Mouse (Mus musculus): ENCODE data around the gene Sp3. TPM values are rescaled to one million over a fixed set of nuclear protein-coding genes. Genes with fewer than 3 reads are reported as not detected.
"Not testable (repeated sequence)": the region's sequence is repeated elsewhere in the genome, so short reads cannot be mapped to it uniquely, and the experiment has no call there.

Sp3 gene
- total RNA-seq (2021): 10 to 100 TPM; 63.5 to 73.7 TPM

- peak; percentile 96 to 97 for DNase-seq
Measured at GRCm38 (mm10) chr2:72980337-72981074, at the start of gene Sp3. Gene Sp3, minus strand, starts transcription at chr2:72980446.

- DNase-seq: no peak
Measured at GRCm38 (mm10) chr2:73029846-73030245, 49.6 kb upstream of the Sp3 start.

- DNase-seq: no peak
Measured at GRCm38 (mm10) chr2:73028019-73028418, 47.8 kb upstream of the Sp3 start.

- DNase-seq: no peak
Measured at GRCm38 (mm10) chr2:73027126-73027525, 46.9 kb upstream of the Sp3 start.

DNA sequence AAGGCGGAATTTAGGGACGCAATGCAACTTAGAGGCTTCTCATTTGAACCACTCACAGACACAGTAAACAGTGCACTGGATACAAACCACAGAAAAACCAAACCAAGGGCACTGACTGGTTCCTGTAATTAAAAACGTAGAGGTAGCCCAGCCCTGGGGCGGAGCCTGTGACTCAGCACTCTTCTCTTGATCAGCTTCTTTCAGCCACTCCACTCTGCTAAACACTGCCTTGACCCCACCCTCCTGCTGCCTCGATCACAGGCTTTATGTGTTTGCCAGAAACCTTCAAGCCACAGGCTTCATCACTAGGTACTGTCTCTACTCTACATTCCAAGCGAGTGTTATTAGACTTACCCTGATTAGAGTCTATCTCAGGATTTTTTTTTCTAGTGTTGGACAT lies 43.6 kb upstream of the Sp3 start:
- no peak for DNase-seq

DNA sequence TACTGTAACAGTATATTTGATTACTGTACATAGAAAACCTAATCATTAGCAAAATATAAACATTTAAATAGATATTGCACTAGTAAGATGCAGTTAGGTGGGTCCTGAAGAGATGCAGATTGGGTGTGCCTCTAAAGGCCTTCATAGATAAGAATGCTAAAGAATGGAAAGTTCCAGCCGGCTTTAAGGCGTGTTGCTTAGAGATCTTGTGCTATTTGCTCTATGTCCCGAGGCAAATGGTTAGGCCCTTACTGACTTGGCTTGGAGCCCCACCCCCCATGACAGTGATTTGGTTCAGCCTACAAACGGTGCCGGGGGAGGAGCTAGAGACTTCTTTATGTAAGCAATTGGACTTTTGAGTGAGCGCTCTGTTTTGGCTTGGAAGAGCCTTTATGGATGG lies 40.8 kb upstream of the Sp3 start:
- DNase-seq: no peak

GRCm38 (mm10) chr2:73019371-73020146 lies 39.3 kb upstream of the Sp3 start:
- DNase-seq: peak; percentile 78 to 81

GRCm38 (mm10) chr2:73014063-73014462 lies 33.8 kb upstream of the Sp3 start:
- DNase-seq: not testable (repeated sequence)

- DNase-seq: no peak
Measured at GRCm38 (mm10) chr2:73012636-73013035, 32.4 kb upstream of the Sp3 start.

GRCm38 (mm10) chr2:73007472-73007871 lies 27.2 kb upstream of the Sp3 start:
- no peak for DNase-seq

GRCm38 (mm10) chr2:73005611-73006515 lies 25.6 kb upstream of the Sp3 start:
- no peak for DNase-seq

- DNase-seq: peak in 1 of 2 experiments; percentile 37
Measured at GRCm38 (mm10) chr2:73003751-73004717, 23.8 kb upstream of the Sp3 start.

- no peak for DNase-seq
Measured at GRCm38 (mm10) chr2:73003049-73003448, 22.8 kb upstream of the Sp3 start.

DNA sequence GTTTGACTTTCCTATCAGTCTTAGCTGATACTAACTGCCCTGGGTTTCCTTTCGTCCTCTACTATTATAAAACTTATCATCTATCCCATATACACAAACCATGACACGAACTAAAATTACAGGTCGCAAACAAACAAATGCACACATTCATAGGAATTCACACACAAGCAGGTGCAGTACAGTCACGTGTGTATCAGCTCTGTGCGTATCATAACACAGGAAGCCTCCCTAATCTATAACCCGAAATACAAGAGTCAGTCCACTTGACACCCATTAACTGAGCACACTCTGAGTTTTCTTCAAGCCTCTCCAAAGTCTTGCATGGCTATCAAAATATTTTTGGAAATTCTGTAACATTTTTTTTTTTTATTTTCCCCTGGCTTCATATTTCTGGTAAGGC lies 22.2 kb upstream of the Sp3 start:
- no peak for DNase-seq

DNA sequence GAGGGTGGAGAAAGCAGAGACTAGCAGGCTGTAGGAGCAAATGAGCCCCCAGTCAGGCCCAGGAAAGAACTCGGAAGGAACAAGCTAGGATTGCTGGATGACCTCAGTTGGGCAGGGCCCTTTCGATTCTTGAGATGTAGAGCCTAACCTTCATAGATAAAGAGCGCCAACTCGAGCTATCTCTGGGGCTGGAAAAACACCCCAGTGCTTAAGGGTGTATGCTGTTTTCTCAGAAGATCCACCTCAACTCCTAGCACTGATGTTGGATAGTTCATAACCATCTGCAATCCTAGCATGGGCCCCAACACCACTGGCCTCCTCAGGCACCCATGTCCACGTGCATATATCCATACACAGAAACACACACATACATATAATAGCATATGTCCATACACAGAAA lies 21.7 kb upstream of the Sp3 start:
- no peak for DNase-seq

DNA sequence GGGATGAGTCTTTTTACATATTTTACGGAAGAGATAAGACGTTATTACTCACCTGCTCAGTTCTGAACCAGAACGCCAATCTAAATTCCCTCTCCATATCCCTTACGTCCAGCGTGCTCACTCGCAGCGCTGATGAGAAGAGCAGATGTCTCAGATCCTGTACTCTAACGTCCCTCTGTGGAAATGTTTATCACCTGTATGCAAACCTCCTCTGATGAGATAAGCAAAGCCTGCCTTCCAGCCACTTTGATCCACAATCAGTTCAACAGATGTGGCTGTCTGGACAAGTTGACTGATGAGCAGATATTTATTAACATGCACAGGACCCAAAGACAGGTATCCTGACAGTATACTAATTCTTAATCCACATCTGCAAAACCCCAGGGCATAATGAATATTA lies 19.9 kb upstream of the Sp3 start:
- DNase-seq: no peak

DNA sequence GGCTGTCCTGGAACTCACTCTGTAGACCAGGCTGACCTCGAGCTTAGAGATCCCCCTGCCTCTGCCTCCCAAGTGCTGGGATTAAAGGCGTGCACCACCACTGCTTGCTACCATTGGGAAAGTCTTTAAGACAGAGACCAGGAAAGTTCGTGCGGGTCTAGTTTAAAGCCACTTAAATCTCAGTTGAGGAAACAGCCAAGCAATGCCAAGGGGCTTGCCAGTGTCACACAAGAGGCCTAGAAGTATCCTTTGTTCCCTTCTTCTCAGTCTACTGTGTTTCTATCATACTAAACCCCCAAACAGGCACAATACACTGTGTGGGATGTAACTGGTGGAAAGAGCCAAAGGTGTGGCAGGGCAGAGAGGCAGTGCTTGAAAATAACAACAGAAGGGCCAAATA lies 17.3 kb upstream of the Sp3 start:
- DNase-seq: no peak

- DNase-seq: no peak
Measured at GRCm38 (mm10) chr2:72996808-72997378, 16.6 kb upstream of the Sp3 start.

GRCm38 (mm10) chr2:72995346-72996097 lies 15.3 kb upstream of the Sp3 start:
- peak; percentile 65 to 69 for DNase-seq

- DNase-seq: no peak
Measured at GRCm38 (mm10) chr2:72994165-72994564, 13.9 kb upstream of the Sp3 start.

Measured in layer of hippocampus, postnatal 36 days (tissue).